Mouse (Mus musculus) MEL (cell line): ENCODE measurements around the gene Dguok. TPM values are rescaled to one million over a fixed set of nuclear protein-coding genes. Genes with fewer than 3 reads are reported as not detected.

ENCODE experiments used
- DNase-seq: peaks from one replicate; pipeline ENCODE4 v3.0.0; 2011; ENCODE audit warnings: low read depth, low spot score
- H3K27ac ChIP-seq: 2 replicates; pipeline ENCODE4 v1.5.1; 2012; ENCODE audit warnings: low read depth, mild to moderate bottlenecking, control low read depth, low read length, moderate library complexity; ENCODE audit not compliant: control insufficient read depth
- H3K27me3 ChIP-seq, 2 experiments: fragments of 150-350 bp in 1 of 2; sonication (generic) in 1 of 2; 2 replicates each; pipeline ENCODE4 v1.6.1; 2012; ENCODE audit warnings: low read length in 2 of 2, mild to moderate bottlenecking in 2 of 2, improper control_type of control experiment in 1 of 2, moderate library complexity in 1 of 2; ENCODE audit not compliant: insufficient read depth in 2 of 2, control insufficient read depth in 1 of 2
- H3K36me3 ChIP-seq, 2 experiments: 2 replicates each; pipeline ENCODE4 v1.6.1; 2012 to 2014; ENCODE audit warnings: low read length in 2 of 2, improper control_type of control experiment in 1 of 2, inconsistent platforms in 1 of 2, mild to moderate bottlenecking in 1 of 2; ENCODE audit not compliant: insufficient read depth in 2 of 2, control insufficient read depth in 1 of 2
- H3K4me1 ChIP-seq, 2 experiments: fragments of 150-350 bp in 1 of 2; sonication (generic) in 1 of 2; 2 replicates each; pipeline ENCODE4 v1.6.1; 2012; ENCODE audit warnings: low read length in 2 of 2, improper control_type of control experiment in 1 of 2, mild to moderate bottlenecking in 1 of 2; ENCODE audit not compliant: insufficient read depth in 2 of 2, control insufficient read depth in 1 of 2
- H3K4me3 ChIP-seq, 2 experiments: fragments of 150-350 bp in 1 of 2; sonication (generic) in 1 of 2; 2 replicates each; pipeline ENCODE4 v1.5.1; 2012; ENCODE audit warnings: low read depth in 2 of 2, low read length in 2 of 2, mild to moderate bottlenecking in 2 of 2, moderate library complexity in 2 of 2, control low read depth in 1 of 2, improper control_type of control experiment in 1 of 2; ENCODE audit not compliant: control insufficient read depth in 1 of 2, insufficient read depth in 1 of 2
- H3K79me2 ChIP-seq: 2 replicates; pipeline ENCODE4 v1.6.1; 2012; ENCODE audit warnings: mild to moderate bottlenecking, low read length, moderate library complexity; ENCODE audit not compliant: control insufficient read depth, poor library complexity, insufficient read depth
- H3K9ac ChIP-seq: 2 replicates; pipeline ENCODE4 v1.6.1; 2012; ENCODE audit warnings: low read depth, mild to moderate bottlenecking, control low read depth, low read length, moderate library complexity; ENCODE audit not compliant: control insufficient read depth, poor library complexity, severe bottlenecking
- H3K9me3 ChIP-seq: fragments of 150-350 bp; sonication (generic); replicated peaks from 2 replicates; pipeline ENCODE4 v1.6.1; 2012; ENCODE audit warnings: mild to moderate bottlenecking, low read length, improper control_type of control experiment, moderate library complexity; ENCODE audit not compliant: insufficient read depth
- CHD2 ChIP-seq: IDR thresholded peaks from 2 replicates; pipeline ENCODE4 v1.6.1; 2011; ENCODE audit warnings: low read length, improper control_type of control experiment
- CTCF ChIP-seq, 3 experiments: IDR thresholded peaks in 2 of 3; conservative IDR thresholded peaks in 1 of 3; 2 replicates each; pipeline ENCODE4 v1.5.1; 2011 to 2012; ENCODE audit warnings: low read length in 3 of 3, low read depth in 2 of 3, mild to moderate bottlenecking in 2 of 3, improper control_type of control experiment in 1 of 3, inconsistent platforms in 1 of 3, mixed read lengths in 1 of 3, moderate library complexity in 1 of 3; ENCODE audit not compliant: control insufficient read depth in 1 of 3, insufficient read depth in 1 of 3, poor library complexity in 1 of 3, severe bottlenecking in 1 of 3
- E2F4 ChIP-seq: IDR thresholded peaks from 2 replicates; pipeline ENCODE4 v1.6.1; 2011; ENCODE audit warnings: low read depth, low read length, improper control_type of control experiment, borderline replicate concordance
- ELF1 ChIP-seq: IDR thresholded peaks from 2 replicates; pipeline ENCODE4 v1.6.1; 2014; ENCODE audit warnings: low read depth, mild to moderate bottlenecking, inconsistent platforms, low read length, improper control_type of control experiment, moderate library complexity
- EP300 ChIP-seq, 2 experiments: IDR thresholded peaks; 2 replicates each; pipeline ENCODE4 v1.6.1; 2011; ENCODE audit warnings: improper control_type of control experiment in 2 of 2, low read length in 2 of 2, low read depth in 1 of 2, mild to moderate bottlenecking in 1 of 2
- GABPA ChIP-seq: IDR thresholded peaks from 2 replicates; pipeline ENCODE4 v1.6.1; 2012; ENCODE audit warnings: low read depth, mild to moderate bottlenecking, inconsistent platforms, low read length, improper control_type of control experiment, moderate library complexity
- JUND ChIP-seq: IDR thresholded peaks from 2 replicates; pipeline ENCODE4 v1.6.1; 2011; ENCODE audit warnings: low read depth, mild to moderate bottlenecking, improper control_type of control experiment, low read length
- MAX ChIP-seq: IDR thresholded peaks from 2 replicates; pipeline ENCODE4 v1.6.1; 2011; ENCODE audit warnings: low read length, improper control_type of control experiment
- MXI1 ChIP-seq: IDR thresholded peaks from 2 replicates; pipeline ENCODE4 v1.6.1; 2011; ENCODE audit warnings: mild to moderate bottlenecking, low read depth, low read length, improper control_type of control experiment
- MYB ChIP-seq: IDR thresholded peaks from 2 replicates; pipeline ENCODE4 v1.6.1; 2011; ENCODE audit warnings: mild to moderate bottlenecking, low read depth, low read length, improper control_type of control experiment
- POLR2AphosphoS2 ChIP-seq: IDR thresholded peaks from 2 replicates; pipeline ENCODE4 v1.6.1; 2011; ENCODE audit warnings: low read length, improper control_type of control experiment
- POLR2AphosphoS5 ChIP-seq: IDR thresholded peaks from 2 replicates; pipeline ENCODE4 v1.6.1; 2012; ENCODE audit warnings: low read depth, borderline replicate concordance, mild to moderate bottlenecking, inconsistent platforms, low read length, moderate library complexity, mixed read lengths
- SIN3A ChIP-seq: IDR thresholded peaks from 2 replicates; pipeline ENCODE4 v1.6.1; 2012; ENCODE audit warnings: low read length, improper control_type of control experiment, inconsistent platforms
- TAL1 ChIP-seq: IDR thresholded peaks from 2 replicates; pipeline ENCODE4 v1.6.1; 2012; ENCODE audit warnings: mild to moderate bottlenecking, inconsistent platforms, low read length, moderate library complexity, mixed read lengths
- TCF12 ChIP-seq: IDR thresholded peaks from 2 replicates; pipeline ENCODE4 v1.6.1; 2014; ENCODE audit warnings: low read depth, mild to moderate bottlenecking, inconsistent platforms, low read length, improper control_type of control experiment, moderate library complexity
- UBTF ChIP-seq: IDR thresholded peaks from 2 replicates; pipeline ENCODE4 v1.6.1; 2012; ENCODE audit warnings: low read depth, mild to moderate bottlenecking, inconsistent platforms, low read length, improper control_type of control experiment, moderate library complexity, borderline replicate concordance; ENCODE audit not compliant: insufficient read depth
- USF1 ChIP-seq: IDR thresholded peaks from 2 replicates; pipeline ENCODE4 v1.6.1; 2014; ENCODE audit warnings: low read depth, mild to moderate bottlenecking, inconsistent platforms, low read length, improper control_type of control experiment, moderate library complexity
- USF2 ChIP-seq, 2 experiments: IDR thresholded peaks; 2 replicates each; pipeline ENCODE4 v1.6.1; 2011 to 2012; ENCODE audit warnings: improper control_type of control experiment in 2 of 2, low read length in 2 of 2, borderline replicate concordance in 1 of 2, inconsistent platforms in 1 of 2, low read depth in 1 of 2, mild to moderate bottlenecking in 1 of 2; ENCODE audit not compliant: insufficient read depth in 1 of 2
- ZKSCAN1 ChIP-seq: IDR thresholded peaks from 2 replicates; pipeline ENCODE4 v1.6.1; 2012; ENCODE audit warnings: low read depth, mild to moderate bottlenecking, inconsistent platforms, low read length, improper control_type of control experiment, moderate library complexity
- ZNF384 ChIP-seq: IDR thresholded peaks from 2 replicates; pipeline ENCODE4 v1.6.1; 2012; ENCODE audit warnings: low read depth, mild to moderate bottlenecking, inconsistent platforms, low read length, improper control_type of control experiment
- polyA plus RNA-seq, 2 experiments: library from polyadenylated mRNA; stranded (reverse) in 1 of 2; unstranded in 1 of 2; fragments of >175 nt in 1 of 2; fragments of >200 nt in 1 of 2; gene quantifications; 2 replicates each; pipeline versions ENCODE4 v1.2.1 to v1.2.4; 2012; ENCODE audit warnings: low replicate concordance in 2 of 2, low read depth in 1 of 2; ENCODE audit not compliant: insufficient read length in 2 of 2, insufficient read depth in 1 of 2, missing spikeins in 1 of 2
- total RNA-seq: library from RNA; depleted of rRNA; stranded (reverse); fragments of 300-350 nt; gene quantifications from 2 replicates; pipeline ENCODE4 v1.2.3, GENCODE M21; 2012

Dguok gene
- total and polyA plus RNA-seq, 3 experiments, result 13.4 to 21.0 TPM; not detected in 1

GRCm38 (mm10) chr6:83479193-83479592 is 27.6 kb downstream of the Dguok start:
- H3K9me3 ChIP-seq, result no peaks in the 10 kb centered on the region
- no peaks in the 10 kb centered on the region for H3K79me2 ChIP-seq
- no peak overlapping the region for H3K9ac ChIP-seq
- no peaks in the 10 kb centered on the region for H3K36me3 ChIP-seq
- no peaks in the 10 kb centered on the region for H3K27me3 ChIP-seq
- H3K27ac ChIP-seq, result no peak overlapping the region
- no peak overlapping the region for H3K4me3 ChIP-seq
- no peak for TF ChIP-seq ZNF384
- TF ChIP-seq MXI1, result no peak
- TF ChIP-seq MYB, result no peak
- no peak for TF ChIP-seq GABPA
- no peak for TF ChIP-seq USF2 (IDR thresholded peaks at IDR 0.05; ENCODE audit: borderline replicate concordance in 1 of 2, insufficient read depth in 1 of 2, low read depth in 1 of 2, low read length in 2 of 2)
- no peak for TF ChIP-seq USF1
- TF ChIP-seq E2F4, result no peak
- TF ChIP-seq TCF12, result no peak
- no peak for TF ChIP-seq CHD2
- no peak for TF ChIP-seq TAL1
- TF ChIP-seq UBTF, result no peak
- TF ChIP-seq JUND, result no peak
- TF ChIP-seq POLR2AphosphoS2, result no peak
- TF ChIP-seq ZKSCAN1, result no peak
- H3K4me1 ChIP-seq, result peaks cover 5 to 6% of the 10 kb centered on the region in 2 experiments; a peak in 2 of 4 replicates
- no peak for DNase-seq

GRCm38 (mm10) chr6:83478628-83479027 is 28.1 kb downstream of the Dguok start:
- H3K4me1 ChIP-seq, result peaks cover 5 to 6% of the 10 kb centered on the region in 2 experiments; a peak in 2 of 4 replicates
- H3K27ac ChIP-seq, result no peak overlapping the region
- no peak overlapping the region for H3K4me3 ChIP-seq
- no peak for TF ChIP-seq ZKSCAN1
- no peak for TF ChIP-seq USF1
- TF ChIP-seq CTCF (IDR thresholded peaks at IDR 0.05 in 2 of 3, conservative IDR thresholded peaks at IDR 0.05 in 1 of 3; ENCODE audit: control insufficient read depth in 1 of 3, insufficient read depth in 1 of 3, low read depth in 2 of 3, low read length in 3 of 3, poor library complexity in 1 of 3, severe bottlenecking in 1 of 3), result no peak
- no peak for TF ChIP-seq POLR2AphosphoS5
- TF ChIP-seq CHD2, result no peak
- TF ChIP-seq MAX, result no peak
- no peak for TF ChIP-seq MXI1
- no peak for TF ChIP-seq EP300 (IDR thresholded peaks at IDR 0.05; ENCODE audit: low read depth in 1 of 2, low read length in 2 of 2)
- no peak for TF ChIP-seq TAL1
- TF ChIP-seq SIN3A, result no peak
- TF ChIP-seq JUND, result no peak
- TF ChIP-seq ELF1, result no peak
- H3K36me3 ChIP-seq, result no peaks in the 10 kb centered on the region
- no peak for DNase-seq
- no peak overlapping the region for H3K9ac ChIP-seq
- no peaks in the 10 kb centered on the region for H3K79me2 ChIP-seq
- H3K27me3 ChIP-seq, result no peaks in the 10 kb centered on the region
- no peaks in the 10 kb centered on the region for H3K9me3 ChIP-seq
